Mouse (Mus musculus) thymus, postnatal 36 days (tissue): ENCODE measurements at regions not wholly inside any gene's neighbourhood (a gene's known extent, or its start where the extent isn't known, plus 50 kb on each side); places are given as distances from the start of the nearest gene placed in this dataset.
"Not testable (repeated sequence)": the region's sequence is repeated elsewhere in the genome, so short reads cannot be mapped to it uniquely, and the experiment has no call there.

Experiments
- DNase-seq, 2 experiments: peaks; one replicate each; pipeline ENCODE4 v3.0.0; 2022; ENCODE audit warnings: mixed read lengths in 2 of 2

DNA sequence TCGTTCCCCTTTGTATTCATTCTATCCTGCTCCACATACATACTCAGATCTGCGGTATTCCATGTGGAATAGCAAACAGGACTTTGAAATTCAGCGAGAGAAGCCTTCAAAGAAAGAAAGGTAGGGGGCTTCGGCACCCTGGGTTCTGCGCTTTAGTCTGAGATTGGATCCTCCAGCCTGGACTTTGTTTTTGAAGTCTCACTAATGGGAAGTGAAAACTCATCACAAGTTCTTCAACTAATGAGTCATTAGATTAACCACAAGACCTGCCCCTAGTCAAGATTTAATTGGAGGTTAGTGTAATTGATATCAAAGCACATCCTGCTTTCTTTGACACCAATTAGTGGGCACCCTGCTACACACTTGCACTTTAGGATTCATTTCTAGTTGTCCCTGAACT is 492.5 kb upstream of the Zfp960 start:
- DNase-seq: no peak

- DNase-seq: no peak
Observed at GRCm38 (mm10) chr17:16588791-16589190, 475.1 kb upstream of the Zfp960 start.

DNA sequence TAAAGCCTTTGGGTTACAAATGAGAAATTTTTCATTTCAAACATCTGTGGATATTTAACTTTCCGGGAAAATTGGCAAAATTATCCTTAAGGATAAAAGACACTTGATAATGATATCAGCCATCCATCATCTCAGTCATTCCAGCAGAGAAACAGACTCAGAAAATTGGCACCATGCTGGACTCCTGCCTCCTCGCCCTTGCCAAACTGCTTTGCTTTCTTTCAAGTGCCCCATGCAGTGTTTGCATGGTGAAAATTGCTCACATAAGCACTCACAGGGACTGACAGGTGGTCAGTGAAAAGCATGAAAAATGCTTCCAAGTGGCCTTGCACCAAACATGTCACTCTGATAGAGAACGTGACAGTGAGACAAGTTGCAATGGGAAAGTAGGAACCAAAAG is 464.2 kb upstream of the Zfp960 start:
- DNase-seq: no peak

DNA sequence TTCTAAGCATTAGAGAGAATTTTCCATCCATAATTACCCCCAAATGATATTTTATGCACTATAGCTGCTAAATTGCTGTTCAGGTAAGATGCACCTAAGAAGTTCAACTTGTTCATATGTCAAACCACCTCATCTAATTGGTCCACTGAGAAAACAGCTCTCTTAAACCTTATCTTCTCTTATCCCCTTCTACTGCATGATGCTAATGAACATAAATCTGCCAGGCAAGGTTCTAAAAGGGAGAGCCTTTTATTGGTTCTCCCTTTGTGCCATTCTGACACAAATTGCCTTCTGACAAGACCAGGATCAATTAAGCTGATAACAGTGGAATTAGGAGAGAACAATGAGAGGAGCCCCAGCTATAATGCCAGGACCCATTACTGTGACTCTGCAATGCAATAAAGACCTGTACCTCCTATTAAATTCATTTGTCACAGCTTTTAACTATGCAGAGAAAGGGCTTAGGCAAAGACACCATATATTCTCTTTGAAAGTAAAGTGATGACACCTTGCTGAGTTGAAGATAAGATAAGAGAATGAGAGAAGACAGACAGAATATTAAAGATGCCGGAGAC is 451.4 kb upstream of the Zfp960 start:
- no peak for DNase-seq

DNA sequence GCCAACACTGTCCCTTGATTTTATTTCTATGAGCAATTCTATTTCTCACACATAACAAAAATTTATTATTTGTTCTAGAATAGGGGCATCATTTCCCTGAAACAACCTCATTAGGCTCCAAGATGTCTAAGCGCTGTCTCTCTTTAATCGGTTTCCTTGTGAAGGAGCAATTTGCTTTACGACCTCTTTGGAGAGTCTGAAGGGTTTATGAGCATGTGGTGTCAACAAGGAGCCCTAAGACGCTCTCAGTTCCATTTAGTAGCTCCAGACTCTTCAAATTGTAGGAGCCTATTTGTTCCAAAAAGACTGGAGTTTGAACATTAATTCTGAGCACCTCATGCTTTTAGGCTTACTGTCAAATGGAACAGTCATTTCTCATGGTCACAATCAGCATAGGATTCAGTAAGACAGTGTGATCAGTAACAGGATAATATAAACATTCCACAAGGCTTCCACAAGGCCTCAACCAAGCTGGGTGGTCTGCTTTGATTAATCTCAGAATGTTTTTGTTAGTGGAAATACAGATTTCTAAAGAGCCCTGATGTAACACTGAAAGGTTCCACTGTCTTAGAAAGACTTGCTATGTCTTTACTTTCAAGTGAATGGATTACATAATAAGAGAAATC is 441.9 kb upstream of the Zfp960 start:
- DNase-seq: no peak

DNA sequence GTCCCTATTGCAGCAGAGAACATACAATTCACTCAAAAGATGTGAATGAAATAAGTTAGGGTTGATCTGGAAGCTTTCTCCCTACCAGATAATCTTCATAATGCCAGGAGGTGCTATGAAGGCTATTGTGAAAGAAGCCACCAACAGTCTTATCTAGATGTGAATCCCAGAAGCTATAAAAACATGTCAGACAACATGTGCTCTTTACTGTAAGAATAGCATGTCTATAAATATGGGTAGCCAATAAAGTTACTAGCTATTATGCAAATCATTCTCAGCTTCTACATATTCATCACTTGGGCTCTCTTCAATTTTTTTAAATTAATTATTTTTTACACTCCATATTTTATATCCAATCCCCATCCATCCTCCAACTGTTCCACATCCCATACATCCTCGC is 434.1 kb upstream of the Zfp960 start:
- DNase-seq: no peak

DNA sequence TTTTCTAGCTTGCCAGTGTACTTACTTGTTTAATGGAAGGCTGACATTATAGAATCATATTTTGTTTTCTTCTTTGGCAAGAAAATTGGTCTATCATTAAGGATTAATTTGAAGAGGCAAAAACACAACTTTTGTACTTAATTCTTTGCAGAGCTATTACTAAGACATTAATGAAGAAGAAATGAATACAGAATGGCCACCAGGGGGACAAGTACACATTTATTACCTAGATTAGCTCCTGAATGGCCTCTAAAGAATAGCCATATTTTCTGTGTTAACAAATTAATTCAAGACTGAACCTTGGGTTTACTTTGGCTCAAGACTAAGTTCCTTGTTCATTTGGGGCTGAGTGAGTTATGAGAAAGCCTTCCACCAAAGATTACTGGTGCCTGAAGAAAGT is 430.5 kb upstream of the Zfp960 start:
- DNase-seq: no peak

DNA sequence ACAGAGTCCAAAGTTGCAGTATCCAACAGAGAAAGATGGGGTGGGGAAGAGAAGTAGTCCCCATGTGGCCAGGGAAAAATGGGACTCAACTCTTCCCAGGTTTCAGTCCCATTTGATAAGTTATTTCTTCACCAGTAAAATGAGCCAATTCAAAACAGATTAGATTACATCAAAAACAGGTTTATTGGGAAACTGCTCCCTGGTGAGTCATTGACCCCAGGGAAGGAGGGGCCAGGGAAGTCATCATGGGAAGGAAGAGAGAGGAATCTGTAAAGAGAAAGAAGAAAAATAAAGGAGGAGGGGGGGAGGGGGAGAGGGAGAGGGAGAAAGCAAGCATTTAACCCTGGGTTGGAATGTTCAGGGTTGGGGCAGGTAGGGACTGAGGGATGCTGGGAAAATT is 426.4 kb upstream of the Zfp960 start:
- DNase-seq: no peak

GRCm38 (mm10) chr17:16647942-16648341 is 416.0 kb upstream of the Zfp960 start:
- DNase-seq: no peak

DNA sequence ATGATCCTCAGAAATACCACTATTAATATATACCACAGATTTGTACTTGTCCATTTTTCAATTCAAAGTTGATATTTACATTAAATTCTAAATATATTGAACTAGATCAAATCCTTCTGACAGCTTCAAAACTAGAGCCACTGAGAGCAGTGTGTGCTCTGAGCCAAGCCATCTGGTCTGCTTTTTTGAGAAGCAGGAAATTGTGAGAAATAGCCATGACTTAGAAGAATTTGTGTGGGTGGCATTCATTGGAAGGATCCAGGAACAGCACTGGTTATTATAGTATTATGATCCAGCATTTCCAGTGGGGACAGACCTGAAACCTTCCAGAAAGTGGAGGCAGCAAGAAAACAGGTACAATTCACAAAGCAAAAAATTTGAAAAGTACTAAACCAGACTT is 398.7 kb upstream of the Zfp960 start:
- DNase-seq: no peak

DNA sequence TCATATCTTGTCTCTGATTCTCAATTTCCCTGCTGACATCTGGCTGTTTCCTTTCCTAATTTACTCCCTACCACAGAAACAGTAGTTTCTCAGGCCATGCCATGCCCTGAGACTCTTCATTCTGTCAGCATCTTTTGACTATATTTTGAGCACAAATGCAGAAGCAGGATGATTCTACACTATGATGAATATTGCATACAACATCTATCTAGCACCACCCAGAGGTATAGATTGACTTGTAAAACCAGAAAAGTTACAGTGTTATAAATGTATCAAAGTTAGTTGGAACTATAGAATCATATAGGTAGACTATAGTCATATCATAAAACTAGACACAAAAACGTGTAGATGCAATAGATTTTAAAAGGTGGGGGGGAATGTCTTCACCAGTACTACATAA is 396.3 kb upstream of the Zfp960 start:
- DNase-seq: no peak

GRCm38 (mm10) chr17:16704199-16704598 is 359.7 kb upstream of the Zfp960 start:
- no peak for DNase-seq

DNA sequence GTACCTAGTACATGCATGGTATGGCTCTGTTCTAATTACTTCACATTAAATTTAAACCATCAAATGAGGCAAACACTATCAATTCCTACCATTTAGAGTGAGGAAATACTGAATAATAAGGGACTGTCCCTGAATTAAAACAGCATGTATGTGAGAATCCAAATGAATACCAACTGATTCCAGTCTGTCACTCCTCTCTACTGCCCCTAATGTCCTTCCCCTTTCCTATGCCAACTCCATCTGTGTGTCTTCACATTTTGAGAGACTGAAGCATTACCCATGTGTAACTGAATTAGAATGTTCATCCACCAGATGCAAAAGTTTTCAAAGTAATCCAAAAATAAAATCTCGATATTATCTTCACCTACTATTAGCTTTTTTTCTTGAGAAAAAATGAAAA is 358.0 kb upstream of the Zfp960 start:
- no peak for DNase-seq

DNA sequence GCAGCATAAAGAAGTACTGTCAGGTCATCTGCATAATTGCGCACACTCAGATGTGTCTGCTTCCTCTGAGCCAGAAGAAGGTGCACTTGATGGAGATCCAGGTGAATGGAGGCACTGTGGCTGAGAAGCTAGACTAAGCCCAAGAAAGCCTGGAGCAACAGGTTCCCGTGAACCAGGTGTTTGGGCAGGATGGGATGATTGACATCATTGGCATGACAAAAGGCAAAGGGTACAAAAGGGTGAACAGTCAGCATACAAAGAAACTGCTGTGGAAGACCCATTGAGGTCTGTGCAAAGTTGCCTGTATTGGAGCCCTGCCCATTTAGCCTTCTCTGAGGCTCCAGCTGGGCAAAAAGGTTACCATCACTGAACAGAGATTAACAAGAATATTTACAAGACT is 337.0 kb upstream of the Zfp960 start:
- DNase-seq: no peak

GRCm38 (mm10) chr17:16753090-16753489 is 310.8 kb upstream of the Zfp960 start:
- DNase-seq: no peak

DNA sequence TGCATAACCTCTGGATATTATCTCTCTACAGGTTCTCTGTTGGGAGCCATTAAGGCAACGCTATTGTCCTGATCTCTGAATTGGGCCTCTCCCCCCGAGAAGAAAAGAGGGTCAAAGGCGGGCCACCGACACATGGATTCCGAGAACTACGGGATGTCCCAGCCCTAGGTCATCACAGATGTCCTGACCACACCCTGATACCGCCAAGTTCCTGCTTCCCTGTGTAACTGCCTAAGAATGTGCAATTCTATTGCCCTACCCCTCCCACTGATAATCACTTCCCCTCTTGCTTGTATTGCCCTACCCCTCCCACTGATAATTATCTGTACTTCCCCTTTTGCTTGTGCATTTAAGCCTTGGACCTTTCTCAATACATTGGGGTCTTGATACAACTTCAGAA is 293.3 kb upstream of the Zfp960 start:
- DNase-seq: not testable (repeated sequence)

- no peak for DNase-seq
Observed at GRCm38 (mm10) chr17:16798316-16798715, 265.6 kb upstream of the Zfp960 start.

- no peak for DNase-seq
Observed at GRCm38 (mm10) chr17:16804986-16805385, 258.9 kb upstream of the Zfp960 start.

DNA sequence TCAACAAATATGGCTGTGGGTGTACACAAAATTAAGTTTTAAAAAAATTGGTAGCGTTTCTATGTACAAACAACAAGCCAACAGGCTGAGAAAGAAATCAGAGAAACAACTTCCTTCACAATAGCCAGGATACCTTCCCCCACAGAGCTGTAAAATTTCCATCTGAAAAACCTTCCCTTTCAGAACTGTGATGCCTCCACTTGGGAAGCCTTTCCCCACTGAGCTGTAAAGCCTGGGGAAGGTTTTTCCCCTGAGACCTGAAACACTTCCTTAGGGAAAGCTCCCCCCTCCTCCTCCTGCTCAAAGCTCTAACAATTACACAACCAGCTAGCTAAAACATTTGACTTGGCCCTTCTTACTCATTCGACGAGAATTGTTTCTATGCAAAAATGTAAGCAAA is 245.5 kb upstream of the Zfp960 start:
- no peak for DNase-seq

- no peak for DNase-seq
Observed at GRCm38 (mm10) chr17:16821716-16822115, 242.2 kb upstream of the Zfp960 start.

- no peak for DNase-seq
Observed at GRCm38 (mm10) chr17:16839152-16839551, 224.8 kb upstream of the Zfp960 start.

- no peak for DNase-seq
Observed at GRCm38 (mm10) chr17:16860771-16861170, 203.1 kb upstream of the Zfp960 start.

GRCm38 (mm10) chr17:16900791-16901190 is 163.1 kb upstream of the Zfp960 start:
- DNase-seq: no peak

- DNase-seq: no peak
Observed at GRCm38 (mm10) chr17:16918191-16918590, 145.7 kb upstream of the Zfp960 start.

GRCm38 (mm10) chr17:16926200-16926599 is 137.7 kb upstream of the Zfp960 start:
- DNase-seq: no peak
